Mouse (Mus musculus): ENCODE measurements around the gene Map2k5.

- TF ChIP-seq CTCF (conservative IDR thresholded peaks at IDR 0.05; ENCODE audit: insufficient read depth, insufficient read length, low read depth, low read length) (no peak), POLR2A (IDR thresholded peaks at IDR 0.05; ENCODE audit: low read depth, low read length) (no peak)
These were observed 226.4 kb downstream of the Map2k5 start for GRCm38 (mm10) chr9:63151072-63151870.
